Mouse (Mus musculus) midbrain, embryonic 11.5 days (tissue): ENCODE data around the gene Prdm16. TPM values are rescaled to one million over a fixed set of nuclear protein-coding genes. Genes with fewer than 3 reads are reported as not detected.

Source experiments
- ATAC-seq: fragments of 200-750 bp; cut with Nextera tagmentation; 2 replicates; pipeline ENCODE4 v1.8.0; 2017; ENCODE audit warnings: moderate TSS enrichment, moderate library complexity; ENCODE audit not compliant: low FRiP score
- DNase-seq: peaks from one replicate; pipeline ENCODE4 v3.0.0; 2015; ENCODE audit warnings: low spot score; ENCODE audit errors: missing footprints
- H3K27ac ChIP-seq: fragments of 300-500 bp; sonication (generic); 2 replicates; pipeline ENCODE4 v1.5.1; 2014; ENCODE audit warnings: low read depth, low read length
- H3K27me3 ChIP-seq: fragments of 300-500 bp; sonication (generic); 2 replicates; pipeline ENCODE4 v1.6.1; 2014; ENCODE audit warnings: mild to moderate bottlenecking, low read length, moderate library complexity, mixed read lengths; ENCODE audit not compliant: control insufficient read depth, insufficient read depth
- H3K36me3 ChIP-seq: fragments of 300-500 bp; sonication (generic); 2 replicates; pipeline ENCODE4 v1.6.1; 2014; ENCODE audit warnings: mild to moderate bottlenecking, low read length, moderate library complexity, mixed read lengths; ENCODE audit not compliant: control insufficient read depth, insufficient read depth
- H3K4me1 ChIP-seq: fragments of 300-500 bp; sonication (generic); 2 replicates; pipeline ENCODE4 v1.6.1; 2014; ENCODE audit warnings: low read length; ENCODE audit not compliant: control insufficient read depth, insufficient read depth
- H3K4me2 ChIP-seq: fragments of 300-500 bp; sonication (generic); 2 replicates; pipeline ENCODE4 v1.6.1; 2014; ENCODE audit warnings: mild to moderate bottlenecking, moderate library complexity
- H3K4me3 ChIP-seq: fragments of 300-500 bp; sonication (generic); 2 replicates; pipeline ENCODE4 v1.5.1; 2014; ENCODE audit warnings: low read depth, low read length
- H3K9ac ChIP-seq: fragments of 300-500 bp; sonication (generic); 2 replicates; pipeline ENCODE4 v1.6.1; 2014; ENCODE audit warnings: low read length
- H3K9me3 ChIP-seq: fragments of 300-500 bp; sonication (generic); 2 replicates; pipeline ENCODE4 v1.6.1; 2016; ENCODE audit warnings: low read length; ENCODE audit not compliant: control insufficient read depth
- WGBS: fragments of 180-500 bp; shearing (Covaris S2); extraction: QIAGEN DNeasy Blood & Tissue Kit; methylation state at CpG from one replicate; pipeline ENCODE4 v1.1.7; 2014; 5-methylcytosine and 5-hydroxymethylcytosine counted together
- polyA plus RNA-seq: library from polyadenylated mRNA; unstranded; fragments of >200 nt; fragmentation: Nextera tagmentation; extraction: Ambion mirVana; gene quantifications from 2 replicates; pipeline ENCODE4 v1.2.1, GENCODE M21; 2014

Prdm16 gene
- polyA plus RNA-seq, 1 experiment from 2014 or later, result 8.0 TPM

- Histone ChIP-seq H3K27ac (no peak overlapping the region), H3K4me3 (no peak overlapping the region), H3K4me1 (peaks cover 17% of the 10 kb centered on the region), H3K9me3 (no peaks in the 10 kb centered on the region), H3K27me3 (no peaks in the 10 kb centered on the region), H3K9ac (no peak overlapping the region), H3K36me3 (no peaks in the 10 kb centered on the region), H3K4me2 (no peak overlapping the region)
- ATAC-seq, result no peak
- DNase-seq, result peak; percentile 73
- WGBS, result 82% methylated on average over 7 of the region's 7 CpGs
These were observed 209.8 kb downstream of the Prdm16 start for GRCm38 (mm10) chr4:154426901-154427300.

GRCm38 (mm10) chr4:154425284-154425683 is 211.4 kb downstream of the Prdm16 start:
- DNase-seq (no peak), ATAC-seq (no peak)
- Histone ChIP-seq H3K36me3 (no peaks in the 10 kb centered on the region), H3K4me3 (no peak overlapping the region), H3K4me1 (peaks cover 17% of the 10 kb centered on the region), H3K9ac (no peak overlapping the region), H3K27ac (no peak overlapping the region), H3K9me3 (no peaks in the 10 kb centered on the region), H3K4me2 (no peak overlapping the region), H3K27me3 (no peaks in the 10 kb centered on the region)
- WGBS, result 71% methylated on average over 17 of the region's 17 CpGs

GRCm38 (mm10) chr4:154424681-154425080 is 212.0 kb downstream of the Prdm16 start:
- H3K4me1 ChIP-seq, result peaks cover 17% of the 10 kb centered on the region
- no peak for ATAC-seq
- no peak overlapping the region for H3K4me2 ChIP-seq
- H3K9me3 ChIP-seq, result no peaks in the 10 kb centered on the region
- no peak overlapping the region for H3K27ac ChIP-seq
- no peak overlapping the region for H3K9ac ChIP-seq
- H3K27me3 ChIP-seq, result no peaks in the 10 kb centered on the region
- 69% methylated on average over 11 of the region's 11 CpGs for WGBS
- DNase-seq, result no peak
- no peak overlapping the region for H3K4me3 ChIP-seq
- H3K36me3 ChIP-seq, result no peaks in the 10 kb centered on the region

GRCm38 (mm10) chr4:154422431-154422913 is 214.2 kb downstream of the Prdm16 start:
- H3K4me2 ChIP-seq, result peak overlapping the region; percentile 28
- peak overlapping the region; percentile 29; the same call in 1 of the 2 replicates for H3K9ac ChIP-seq
- no peak overlapping the region for H3K4me3 ChIP-seq
- ATAC-seq (peak; percentile 42; the same call in 1 of the 2 replicates), DNase-seq (peak; percentile 91)
- H3K27me3 ChIP-seq, result no peaks in the 10 kb centered on the region
- 3% methylated on average over 10 of the region's 10 CpGs for WGBS
- peak overlapping the region; percentile 6; the same call in 1 of the 2 replicates for H3K27ac ChIP-seq
- H3K36me3 ChIP-seq, result no peaks in the 10 kb centered on the region
- H3K4me1 ChIP-seq, result peaks cover 17% of the 10 kb centered on the region
- H3K9me3 ChIP-seq, result no peaks in the 10 kb centered on the region

- Histone ChIP-seq H3K27ac (no peak overlapping the region), H3K4me3 (no peak overlapping the region), H3K9ac (no peak overlapping the region), H3K4me1 (peaks cover 17% of the 10 kb centered on the region), H3K36me3 (no peaks in the 10 kb centered on the region), H3K27me3 (no peaks in the 10 kb centered on the region), H3K4me2 (no peak overlapping the region), H3K9me3 (no peaks in the 10 kb centered on the region)
- ATAC-seq (no peak), DNase-seq (no peak)
- WGBS, result 92% methylated on average over 17 of the region's 17 CpGs
These were observed 215.9 kb downstream of the Prdm16 start for GRCm38 (mm10) chr4:154420749-154421148.

GRCm38 (mm10) chr4:154419766-154420165 is 216.9 kb downstream of the Prdm16 start:
- Histone ChIP-seq H3K36me3 (no peaks in the 10 kb centered on the region), H3K27me3 (no peaks in the 10 kb centered on the region), H3K4me3 (no peak overlapping the region), H3K27ac (no peak overlapping the region), H3K4me1 (peaks cover 17% of the 10 kb centered on the region), H3K4me2 (no peak overlapping the region), H3K9ac (no peak overlapping the region), H3K9me3 (no peaks in the 10 kb centered on the region)
- no peak for DNase-seq
- no peak for ATAC-seq
- WGBS, result 88% methylated on average over 4 of the region's 4 CpGs

- WGBS, result 31% methylated on average over 2 of the region's 2 CpGs
- H3K4me3 ChIP-seq, result no peak overlapping the region
- H3K4me1 ChIP-seq, result peaks cover 17% of the 10 kb centered on the region
- ATAC-seq (no peak), DNase-seq (no peak)
- no peak overlapping the region for H3K27ac ChIP-seq
- no peaks in the 10 kb centered on the region for H3K27me3 ChIP-seq
- no peak overlapping the region for H3K4me2 ChIP-seq
- H3K9me3 ChIP-seq, result no peaks in the 10 kb centered on the region
- H3K36me3 ChIP-seq, result no peaks in the 10 kb centered on the region
- no peak overlapping the region for H3K9ac ChIP-seq
These were observed 217.7 kb downstream of the Prdm16 start for GRCm38 (mm10) chr4:154418993-154419392.

GRCm38 (mm10) chr4:154418327-154418744 is 218.3 kb downstream of the Prdm16 start:
- H3K27ac ChIP-seq, result no peak overlapping the region
- ATAC-seq (no peak), DNase-seq (no peak)
- H3K4me3 ChIP-seq, result no peak overlapping the region
- no peaks in the 10 kb centered on the region for H3K36me3 ChIP-seq
- H3K4me1 ChIP-seq, result peaks cover 12% of the 10 kb centered on the region
- H3K4me2 ChIP-seq, result no peak overlapping the region
- no peaks in the 10 kb centered on the region for H3K9me3 ChIP-seq
- WGBS, result 83% methylated on average over 4 of the region's 4 CpGs
- H3K9ac ChIP-seq, result no peak overlapping the region
- H3K27me3 ChIP-seq, result no peaks in the 10 kb centered on the region

GRCm38 (mm10) chr4:154416728-154417127 is 219.9 kb downstream of the Prdm16 start:
- H3K9ac ChIP-seq, result no peak overlapping the region
- H3K4me1 ChIP-seq, result peaks cover 3% of the 10 kb centered on the region; the same call in 1 of the 2 replicates
- no peak overlapping the region for H3K4me2 ChIP-seq
- DNase-seq (peak; percentile 69), ATAC-seq (no peak)
- H3K27me3 ChIP-seq, result no peaks in the 10 kb centered on the region
- 68% methylated on average over 6 of the region's 6 CpGs for WGBS
- H3K9me3 ChIP-seq, result no peaks in the 10 kb centered on the region
- no peaks in the 10 kb centered on the region for H3K36me3 ChIP-seq
- no peak overlapping the region for H3K27ac ChIP-seq
- H3K4me3 ChIP-seq, result no peak overlapping the region
